Mouse (Mus musculus) brain, embryonic 14.5 days (tissue): ENCODE measurements around the gene Ostc.

Experiments
- CTCF ChIP-seq: fragments of 200-500 bp; IDR thresholded peaks from 2 replicates; pipeline ENCODE4 v1.5.1; 2012; ENCODE audit warnings: inconsistent platforms, mild to moderate bottlenecking, moderate library complexity, borderline replicate concordance; ENCODE audit not compliant: insufficient read depth, insufficient read length; ENCODE audit errors: extremely low read depth
- POLR2A ChIP-seq: fragments of 200-500 bp; IDR thresholded peaks from 2 replicates; pipeline ENCODE4 v1.6.1; 2012; ENCODE audit warnings: mild to moderate bottlenecking, inconsistent platforms, borderline replicate concordance; ENCODE audit not compliant: poor library complexity, insufficient read depth, insufficient read length, severe bottlenecking; ENCODE audit errors: extremely low read depth

DNA sequence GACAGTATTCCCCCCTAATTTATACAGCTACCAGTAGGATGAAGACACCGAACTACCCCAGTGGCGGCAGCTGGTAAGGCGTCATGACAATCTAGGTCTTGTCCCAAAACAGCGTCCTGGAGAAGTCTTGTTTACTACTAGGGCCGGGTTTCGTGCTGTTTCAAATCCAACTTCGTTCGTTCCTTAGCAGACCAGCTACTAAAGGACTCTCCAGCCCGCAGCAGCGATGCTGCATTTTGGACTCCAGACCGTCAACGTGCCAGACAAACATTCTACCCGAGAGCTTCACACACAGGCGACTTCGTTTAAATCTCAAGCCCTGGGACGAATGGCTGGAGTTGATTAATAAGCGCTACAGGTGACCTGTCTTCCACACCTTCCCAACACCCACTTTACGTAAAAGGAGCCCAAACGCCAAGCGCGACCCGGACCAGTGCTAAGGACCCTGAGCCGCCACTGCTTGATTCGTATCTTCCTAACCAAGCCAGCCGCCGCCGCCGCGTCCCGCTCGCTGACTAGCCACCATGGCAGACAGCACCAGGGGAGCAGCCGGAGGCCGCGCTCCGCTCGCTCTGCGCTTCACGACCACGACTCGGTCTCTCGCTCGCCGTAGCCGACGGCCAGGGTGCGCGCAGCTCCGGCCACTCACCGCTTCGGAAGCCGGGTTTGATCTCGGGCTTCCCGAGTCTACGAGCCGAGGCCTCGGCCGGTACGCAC, 20.4 kb upstream of the Ostc start:
- peak; percentile 29; the same call in 1 of the 2 replicates for TF ChIP-seq CTCF
- TF ChIP-seq POLR2A: no peak
